Mouse (Mus musculus) thymus, adult 2 months (tissue): Measurements from ENCODE around the gene Atl1.

ENCODE experiments used
- CTCF ChIP-seq: fragments of 200-500 bp; IDR thresholded peaks from 2 replicates; pipeline ENCODE4 v1.5.1; 2012; ENCODE audit warnings: mild to moderate bottlenecking, control low read depth, low read length, moderate library complexity, borderline replicate concordance; ENCODE audit not compliant: control insufficient read depth, poor library complexity, insufficient read depth; ENCODE audit errors: extremely low read depth
- POLR2A ChIP-seq: fragments of 200-500 bp; IDR thresholded peaks from 2 replicates; pipeline ENCODE4 v1.6.1; 2012; ENCODE audit warnings: mild to moderate bottlenecking, low read length, control low read depth, moderate library complexity; ENCODE audit not compliant: control insufficient read depth, poor library complexity, insufficient read depth; ENCODE audit errors: extremely low read depth

GRCm38 (mm10) chr12:69908511-69908900 lies 16.1 kb downstream of the Atl1 start:
- TF ChIP-seq CTCF (no peak), POLR2A (no peak)
